Mouse (Mus musculus) common myeloid progenitor, adult 5-6 weeks (primary cell): ENCODE results near the gene Gm28042. TPM values are rescaled to one million over a fixed set of nuclear protein-coding genes. Genes with fewer than 3 reads are reported as not detected.
A peak's percentile ranks its signal among the peaks of the same experiment; 100 is the strongest.

Source experiments
- ATAC-seq: replicated peaks from 2 replicates; pipeline ENCODE4 v1.8.0; 2016; ENCODE audit warnings: low read depth, mild to moderate bottlenecking, moderate TSS enrichment, inconsistent platforms; ENCODE audit not compliant: poor library complexity, severe bottlenecking
- total RNA-seq: library from RNA; stranded (forward); fragments of 200-1000, 187-1606 nt; gene quantifications from 2 replicates; pipeline ENCODE4 v1.2.3, GENCODE M21; 2017

Gm28042 gene
- total RNA-seq, 1 experiment from 2014 or later = 0.23 TPM

GRCm38 (mm10) chr2:120008672-120009071 is 18.6 kb upstream of the Gm28042 start:
- peak; percentile 67 for ATAC-seq

GRCm38 (mm10) chr2:120011462-120012200 is 15.7 kb upstream of the Gm28042 start:
- ATAC-seq = peak; percentile 78

- no peak for ATAC-seq
Measured at GRCm38 (mm10) chr2:120012924-120013323, 14.4 kb upstream of the Gm28042 start.

GRCm38 (mm10) chr2:120013831-120014486 is 13.3 kb upstream of the Gm28042 start:
- no peak for ATAC-seq

- ATAC-seq = no peak
Measured at GRCm38 (mm10) chr2:120015882-120016281, 11.4 kb upstream of the Gm28042 start.

GRCm38 (mm10) chr2:120017599-120017998 is 9.7 kb upstream of the Gm28042 start:
- ATAC-seq = no peak

- ATAC-seq = no peak
Measured at GRCm38 (mm10) chr2:120024337-120024736, 3.0 kb upstream of the Gm28042 start.

GRCm38 (mm10) chr2:120027950-120028331 is 648 bp downstream of the Gm28042 start:
- no peak for ATAC-seq

- no peak for ATAC-seq
Measured at GRCm38 (mm10) chr2:120030380-120030779, 3.1 kb downstream of the Gm28042 start.

- no peak for ATAC-seq
Measured at GRCm38 (mm10) chr2:120032726-120033467, 5.6 kb downstream of the Gm28042 start, which contains the start of gene Pla2g4b. Pla2g4b (plus strand) TSS chr2:120033417.

- no peak for ATAC-seq
Measured at GRCm38 (mm10) chr2:120033726-120034125, 6.4 kb downstream of the Gm28042 start.

GRCm38 (mm10) chr2:120037744-120038143 is 10.5 kb downstream of the Gm28042 start:
- ATAC-seq = peak; percentile 77

GRCm38 (mm10) chr2:120040991-120041390 is 13.7 kb downstream of the Gm28042 start:
- ATAC-seq = no peak

- no peak for ATAC-seq
Measured at GRCm38 (mm10) chr2:120044101-120044603, 16.9 kb downstream of the Gm28042 start.

- no peak for ATAC-seq
Measured at GRCm38 (mm10) chr2:120044676-120045075, 17.4 kb downstream of the Gm28042 start.

GRCm38 (mm10) chr2:120046486-120047310 is 19.4 kb downstream of the Gm28042 start:
- no peak for ATAC-seq

GRCm38 (mm10) chr2:120048173-120048572 is 20.9 kb downstream of the Gm28042 start:
- no peak for ATAC-seq

GRCm38 (mm10) chr2:120049632-120050274 is 22.5 kb downstream of the Gm28042 start:
- ATAC-seq = no peak; the same call in 1 of the 2 replicates

- ATAC-seq = no peak
Measured at GRCm38 (mm10) chr2:120051405-120051804, 24.1 kb downstream of the Gm28042 start.
